Mouse (Mus musculus) midbrain, embryonic 12.5 days (tissue): Measurements from ENCODE around the gene Ccl21a. TPM values are rescaled to one million over a fixed set of nuclear protein-coding genes. Genes with fewer than 3 reads are reported as not detected.
"Not testable (repeated sequence)": the region's sequence is repeated elsewhere in the genome, so short reads cannot be mapped to it uniquely, and the experiment has no call there.

Experiments
- ATAC-seq: fragments of 200-750 bp; cut with Nextera tagmentation; 2 replicates; pipeline ENCODE4 v1.8.0; 2017; ENCODE audit warnings: low read depth, moderate TSS enrichment, moderate library complexity; ENCODE audit not compliant: low FRiP score
- H3K27ac ChIP-seq: fragments of 300-500 bp; sonication (generic); replicated peaks from 2 replicates; pipeline ENCODE4 v1.5.1; 2016; ENCODE audit warnings: mild to moderate bottlenecking
- H3K27me3 ChIP-seq: fragments of 300-500 bp; sonication (generic); 2 replicates; pipeline ENCODE4 v1.6.1; 2016; ENCODE audit warnings: mild to moderate bottlenecking
- H3K36me3 ChIP-seq: fragments of 300-500 bp; sonication (generic); 2 replicates; pipeline ENCODE4 v1.6.1; 2016
- H3K4me1 ChIP-seq: fragments of 300-500 bp; sonication (generic); 2 replicates; pipeline ENCODE4 v1.6.1; 2016
- H3K4me2 ChIP-seq: fragments of 300-500 bp; sonication (generic); replicated peaks from 2 replicates; pipeline ENCODE4 v1.6.1; 2016; ENCODE audit warnings: mild to moderate bottlenecking, moderate library complexity
- H3K4me3 ChIP-seq: fragments of 300-500 bp; sonication (generic); 2 replicates; pipeline ENCODE4 v1.5.1; 2016; ENCODE audit warnings: mild to moderate bottlenecking
- H3K9ac ChIP-seq: fragments of 300-500 bp; sonication (generic); replicated peaks from 2 replicates; pipeline ENCODE4 v1.6.1; 2016; ENCODE audit warnings: mild to moderate bottlenecking, moderate library complexity
- H3K9me3 ChIP-seq: fragments of 300-500 bp; sonication (generic); 2 replicates; pipeline ENCODE4 v1.6.1; 2016; ENCODE audit warnings: mild to moderate bottlenecking
- WGBS: fragments of 180-500 bp; shearing (Covaris S2); methylation state at CpG from one replicate; pipeline ENCODE4 v1.1.7; 2016; 5-methylcytosine and 5-hydroxymethylcytosine counted together
- polyA plus RNA-seq: library from polyadenylated mRNA; unstranded; fragments of >200 nt; fragmentation: Nextera tagmentation; extraction: Ambion mirVana; gene quantifications from 2 replicates; pipeline ENCODE4 v1.2.1, GENCODE M21; 2016

Gene Ccl21a
- 0.73 and 1.1 TPM in 2 replicates for polyA plus RNA-seq

- not testable (repeated sequence) for H3K9ac ChIP-seq, H3K27ac ChIP-seq, H3K4me2 ChIP-seq, H3K9me3 ChIP-seq, ATAC-seq, H3K4me1 ChIP-seq, H3K36me3 ChIP-seq, H3K4me3 ChIP-seq, H3K27me3 ChIP-seq
- no CpG with 5 or more reads among the region's 5 CpGs for WGBS
Observed at GRCm38 (mm10) chr4:42773893-42774292, at the start of gene Ccl21a. TSS of gene Ccl21a (minus strand) at chr4:42773993.

DNA sequence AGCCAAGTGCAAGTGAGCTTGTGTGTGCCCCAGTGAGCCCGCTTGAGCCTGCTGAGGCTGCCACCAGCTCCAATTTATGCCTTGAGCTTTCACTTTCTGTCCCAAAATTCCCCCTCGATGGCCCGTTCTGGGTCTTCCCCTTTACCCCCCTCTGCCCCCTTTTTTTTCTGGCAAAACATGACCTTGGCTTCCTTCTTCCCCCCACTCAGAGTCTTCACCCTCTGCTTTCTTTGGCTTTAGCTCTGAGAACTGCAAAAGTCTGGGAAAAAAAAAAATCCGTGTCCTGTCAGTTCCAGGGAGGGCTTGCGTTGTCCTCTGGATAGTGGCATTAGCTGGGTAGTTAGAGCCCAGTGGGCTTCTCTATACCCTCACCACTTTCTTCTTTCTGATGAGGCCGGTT lies 17.3 kb downstream of the Ccl21a start, which contains the start of gene Ccl19:
Gene Ccl19, minus strand, starts transcription at position 101 of the 400 bp plus-strand sequence.
- H3K4me3 ChIP-seq, H3K4me2 ChIP-seq, ATAC-seq, H3K36me3 ChIP-seq, H3K27ac ChIP-seq, H3K9me3 ChIP-seq, H3K27me3 ChIP-seq, H3K9ac ChIP-seq, H3K4me1 ChIP-seq: not testable (repeated sequence)
- WGBS, result no CpG with 5 or more reads among the region's 6 CpGs

- not testable (repeated sequence) for H3K27ac ChIP-seq, H3K27me3 ChIP-seq, H3K9me3 ChIP-seq, H3K9ac ChIP-seq, H3K36me3 ChIP-seq, H3K4me3 ChIP-seq, H3K4me1 ChIP-seq, H3K4me2 ChIP-seq, ATAC-seq
- WGBS, result no CpG with 5 or more reads among the region's 13 CpGs
Observed at GRCm38 (mm10) chr4:42735245-42735644, 38.5 kb downstream of the Ccl21a start, which contains the start of gene 4930578G10Rik. TSS of gene 4930578G10Rik (plus strand) at chr4:42735545.

Other genes with a start within 250 kb of the Ccl21a start
- gene Fam205a2, start 245.8 kb downstream of the Ccl21a start, polyA plus RNA-seq, result not detected in 2 replicates
- not detected in 2 replicates for gene Gm10591, start 161.8 kb downstream of the Ccl21a start, polyA plus RNA-seq
- not detected in 2 replicates for gene Gm2564, start 144.3 kb downstream of the Ccl21a start, polyA plus RNA-seq
- gene Ccl27b, start 118.7 kb downstream of the Ccl21a start, polyA plus RNA-seq, result not detected in 2 replicates
- not detected in 2 replicates for gene Il11ra2, start 112.1 kb downstream of the Ccl21a start, polyA plus RNA-seq
- gene 4930578G10Rik, start 38.4 kb downstream of the Ccl21a start, polyA plus RNA-seq, result 1.8 and 2.4 TPM in 2 replicates
- 0.38 and 0.52 TPM in 2 replicates for gene Ccl19, start 17.4 kb downstream of the Ccl21a start, polyA plus RNA-seq
- 0.09 and 0.26 TPM in 2 replicates for gene Fam205a1, start 79.9 kb upstream of the Ccl21a start, polyA plus RNA-seq
- gene Gm12394, start 82.8 kb upstream of the Ccl21a start, polyA plus RNA-seq, result 0.32 and 0.47 TPM in 2 replicates
- 2.3 and 3.0 TPM in 2 replicates for gene Fam205c, start 100.2 kb upstream of the Ccl21a start, polyA plus RNA-seq
- 6.6 and 8.4 TPM in 2 replicates for gene Phf24, start 142.7 kb upstream of the Ccl21a start, polyA plus RNA-seq
- gene Dnajb5, start 175.8 kb upstream of the Ccl21a start, polyA plus RNA-seq, result 27.0 and 35.2 TPM in 2 replicates
- gene 1700022I11Rik, start 195.6 kb upstream of the Ccl21a start, polyA plus RNA-seq, result 0.24 and 0.55 TPM in 2 replicates
- 645 and 652 TPM in 2 replicates for gene Vcp, start 226.5 kb upstream of the Ccl21a start, polyA plus RNA-seq
- gene Fancg, start 236.5 kb upstream of the Ccl21a start, polyA plus RNA-seq, result 18.3 and 24.0 TPM in 2 replicates